Mouse (Mus musculus) gastrocnemius, postnatal 4 days (tissue): ENCODE results near the gene Thap12. TPM values are rescaled to one million over a fixed set of nuclear protein-coding genes. Genes with fewer than 3 reads are reported as not detected.

Source experiments
- DNase-seq, 2 experiments: peaks; one replicate each; pipeline ENCODE4 v3.0.0; 2021 to 2022; ENCODE audit warnings: low spot score in 2 of 2, mixed read lengths in 2 of 2
- total RNA-seq, 2 experiments: library from RNA; stranded (reverse); gene quantifications; 2 replicates each; pipeline ENCODE4 v1.2.3; 2021

Gene Thap12
- total RNA-seq, 2 experiments from 2014 or later: 63.2 to 72.8 TPM

DNA sequence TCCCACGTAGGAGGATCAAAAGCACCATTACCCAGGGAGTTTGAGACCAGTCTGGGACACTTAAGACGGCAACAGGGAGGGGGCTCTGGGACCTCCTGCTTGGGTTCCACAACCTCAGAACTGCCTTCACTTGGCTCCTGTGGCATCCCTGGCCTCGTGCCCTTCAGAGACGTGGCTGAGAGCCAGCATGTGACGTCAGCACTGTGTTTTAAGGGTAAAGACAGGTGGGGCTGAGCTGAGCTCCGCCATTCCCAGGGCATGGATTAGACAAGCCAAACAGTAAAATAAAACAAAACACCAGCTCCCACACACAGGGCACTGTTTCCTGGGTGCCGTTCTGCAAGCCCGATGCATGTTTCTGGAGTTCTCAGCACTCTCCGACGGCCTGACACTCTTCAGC lies 47.5 kb downstream of the Thap12 start:
- no peak for DNase-seq

DNA sequence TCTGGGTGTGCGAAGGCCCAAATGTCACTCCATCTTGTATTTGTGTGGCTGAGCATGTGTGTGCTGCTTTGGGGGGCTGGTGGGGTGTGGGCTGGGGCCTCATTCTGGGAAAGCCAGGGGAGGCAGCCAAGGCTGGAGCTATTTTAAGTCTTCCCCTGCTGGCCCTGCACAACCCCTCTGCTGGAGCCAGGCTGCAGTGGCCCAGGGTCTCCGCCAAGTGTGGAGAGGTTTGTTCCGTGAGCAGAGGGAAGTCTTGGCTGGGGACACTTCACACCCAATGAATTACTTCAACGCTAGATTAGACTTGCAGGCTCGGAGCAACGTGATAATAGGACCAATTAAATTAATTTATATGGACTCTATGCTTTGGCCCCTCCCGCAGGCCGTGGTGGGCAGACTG lies 49.8 kb downstream of the Thap12 start:
- peak in 1 of 2 experiments; percentile 53 for DNase-seq

DNA sequence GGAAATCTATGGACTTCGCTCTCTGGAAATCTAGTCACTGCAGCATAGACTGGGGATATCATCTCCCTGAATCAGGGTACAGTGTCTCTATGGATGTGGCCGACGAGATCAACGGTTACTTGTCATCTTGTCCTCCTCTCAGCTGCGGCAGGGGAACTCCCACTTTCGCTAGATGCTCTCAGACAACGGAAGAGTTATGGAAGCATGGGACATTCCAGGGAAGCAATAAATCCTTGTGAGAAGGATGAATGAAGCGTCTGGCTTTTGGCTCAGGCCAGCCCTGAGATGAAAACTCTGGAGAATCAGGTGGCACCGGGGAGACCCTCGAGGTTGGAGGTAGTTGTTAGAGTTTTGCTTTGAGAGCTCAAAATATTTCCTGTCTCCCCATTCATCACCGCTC lies 53.1 kb downstream of the Thap12 start:
- DNase-seq: no peak

- DNase-seq: peak in 1 of 2 experiments; percentile 37
Measured at GRCm38 (mm10) chr7:98756556-98756955, 53.7 kb downstream of the Thap12 start.

DNA sequence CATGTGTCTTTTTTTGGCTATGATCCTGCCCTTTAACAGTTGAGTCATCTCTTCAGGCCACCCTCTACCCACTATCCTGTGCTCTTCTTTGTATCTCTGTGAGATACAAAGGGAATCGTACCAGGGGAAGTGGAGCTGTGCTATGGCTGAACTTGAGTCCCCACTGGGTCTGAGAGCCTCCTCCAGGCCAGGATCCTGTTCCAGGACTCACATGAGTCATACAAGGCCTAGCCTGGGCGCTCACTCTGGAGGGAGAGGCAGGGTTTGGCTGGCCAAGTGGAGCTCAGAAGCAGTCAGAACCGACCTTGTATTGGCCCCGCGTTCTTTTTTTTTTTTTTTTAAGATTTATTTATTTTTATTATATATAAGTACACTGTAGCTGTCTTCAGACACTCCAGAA lies 57.2 kb downstream of the Thap12 start:
- no peak for DNase-seq

DNA sequence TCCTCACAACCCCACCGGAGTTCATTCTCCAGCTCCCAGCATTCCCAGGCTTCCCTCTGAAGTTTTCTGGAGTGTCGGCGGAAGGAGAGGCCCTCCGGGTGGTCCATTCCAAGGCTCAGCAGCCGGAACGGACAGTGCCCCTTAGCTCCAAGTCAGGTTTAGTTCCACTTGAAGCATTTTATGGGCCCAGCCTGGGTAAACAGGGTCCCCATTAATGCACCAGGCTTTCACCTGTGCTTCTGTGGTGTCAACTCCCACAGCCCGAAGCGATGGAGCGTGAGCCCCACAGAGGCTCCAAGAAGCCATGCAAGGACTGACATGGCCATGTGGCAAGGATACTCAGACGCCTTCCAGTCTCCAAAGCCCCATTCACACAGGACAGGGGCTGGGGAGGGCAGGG lies 61.0 kb downstream of the Thap12 start:
- no peak for DNase-seq

DNA sequence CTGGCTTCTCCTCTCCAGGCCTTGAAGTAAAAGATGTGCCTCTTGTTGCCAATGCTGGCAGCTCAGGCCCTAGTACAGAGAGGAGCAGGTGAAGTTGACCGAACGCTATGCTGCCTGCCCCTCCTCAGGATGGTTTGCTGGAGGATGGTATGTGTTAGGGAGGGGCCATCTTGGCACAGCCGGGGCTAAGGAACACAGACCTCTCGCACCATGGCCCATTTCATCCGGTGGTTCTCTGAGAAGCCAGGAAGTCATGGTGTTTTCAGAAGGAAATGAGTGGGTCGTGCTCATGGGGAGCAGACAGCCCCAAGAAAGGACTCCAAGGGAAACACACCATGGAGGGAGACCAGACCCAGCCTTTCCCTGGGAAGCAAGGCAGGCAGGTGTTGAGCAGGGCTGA lies 64.4 kb downstream of the Thap12 start:
- no peak for DNase-seq

Other genes with a start within 250 kb of the Thap12 start
- gene Lrrc32, start 213.8 kb upstream of the Thap12 start, total RNA-seq: 10 to 100 TPM; 12.8 to 14.6 TPM
- gene Emsy, start 46.3 kb upstream of the Thap12 start, total RNA-seq: 10 to 100 TPM; 30.4 to 36.9 TPM
- 10 to 100 TPM; 16.4 to 19.9 TPM for gene Wnt11, start 132.0 kb downstream of the Thap12 start, total RNA-seq